Mouse (Mus musculus) stomach, embryonic 14.5 days (tissue): ENCODE results near the gene Odf4. TPM values are rescaled to one million over a fixed set of nuclear protein-coding genes. Genes with fewer than 3 reads are reported as not detected.
"Not testable (repeated sequence)": the region's sequence is repeated elsewhere in the genome, so short reads cannot be mapped to it uniquely, and the experiment has no call there.

ENCODE experiments used
- ATAC-seq: fragments of 200-750 bp; cut with Nextera tagmentation; 2 replicates; pipeline ENCODE4 v1.8.0; 2017; ENCODE audit warnings: low read depth, moderate TSS enrichment; ENCODE audit not compliant: insufficient number of reproducible peaks, insufficient read depth, low FRiP score
- H3K27ac ChIP-seq: fragments of 300-500 bp; sonication (generic); 2 replicates; pipeline ENCODE4 v1.5.1; 2014; ENCODE audit warnings: mild to moderate bottlenecking, low read length, moderate library complexity, mixed read lengths
- H3K27me3 ChIP-seq: fragments of 300-500 bp; sonication (generic); 2 replicates; pipeline ENCODE4 v1.6.1; 2014; ENCODE audit warnings: low read length, control low read depth, mixed read lengths; ENCODE audit not compliant: control insufficient read depth, insufficient read depth
- H3K36me3 ChIP-seq: fragments of 300-500 bp; sonication (generic); 2 replicates; pipeline ENCODE4 v1.6.1; 2014; ENCODE audit warnings: mild to moderate bottlenecking, control low read depth, low read length, moderate library complexity, mixed read lengths; ENCODE audit not compliant: control insufficient read depth, insufficient read depth
- H3K4me1 ChIP-seq: fragments of 300-500 bp; sonication (generic); 2 replicates; pipeline ENCODE4 v1.6.1; 2014; ENCODE audit warnings: low read length, control low read depth, mixed read lengths; ENCODE audit not compliant: control insufficient read depth, insufficient read depth
- H3K4me2 ChIP-seq: fragments of 300-500 bp; sonication (generic); replicated peaks from 2 replicates; pipeline ENCODE4 v1.6.1; 2014; ENCODE audit warnings: low read depth, low read length, control low read depth
- H3K4me3 ChIP-seq: fragments of 300-500 bp; sonication (generic); 2 replicates; pipeline ENCODE4 v1.5.1; 2014; ENCODE audit warnings: low read depth, low read length, control low read depth
- H3K9ac ChIP-seq: fragments of 300-500 bp; sonication (generic); replicated peaks from 2 replicates; pipeline ENCODE4 v1.6.1; 2014; ENCODE audit warnings: low read depth, mild to moderate bottlenecking, control low read depth, low read length, moderate library complexity, mixed read lengths
- H3K9me3 ChIP-seq: fragments of 300-500 bp; sonication (generic); 2 replicates; pipeline ENCODE4 v1.6.1; 2016; ENCODE audit warnings: low read depth, low read length, control low read depth; ENCODE audit not compliant: control insufficient read depth
- WGBS: fragments of 180-500 bp; shearing (Covaris S2); extraction: QIAGEN DNeasy Blood & Tissue Kit; methylation state at CpG from one replicate; pipeline ENCODE4 v1.1.7; 2014; 5-methylcytosine and 5-hydroxymethylcytosine counted together
- polyA plus RNA-seq: library from polyadenylated mRNA; unstranded; fragments of >200 nt; fragmentation: Nextera tagmentation; extraction: Ambion mirVana; gene quantifications from 2 replicates; pipeline ENCODE4 v1.2.1, GENCODE M21; 2014

Gene Odf4
- polyA plus RNA-seq, 1 experiment from 2014 or later = 0.55 TPM

- H3K27me3 ChIP-seq = no peaks in the 10 kb centered on the region
- no peak overlapping the region for H3K4me2 ChIP-seq
- no peak overlapping the region for H3K4me3 ChIP-seq
- no peak overlapping the region for H3K27ac ChIP-seq
- peaks cover 13% of the 10 kb centered on the region; the same call in 1 of the 2 replicates for H3K4me1 ChIP-seq
- no peaks in the 10 kb centered on the region for H3K9me3 ChIP-seq
- no peak overlapping the region for H3K9ac ChIP-seq
- no peak for ATAC-seq
- 84% methylated on average over 8 of the region's 8 CpGs for WGBS
- H3K36me3 ChIP-seq = no peaks in the 10 kb centered on the region
Measured at GRCm38 (mm10) chr11:68942731-68943130, 15.8 kb upstream of the Odf4 start.

- Histone ChIP-seq H3K9ac (peak overlapping the region; percentile 0; the same call in 1 of the 2 replicates), H3K4me1 (peaks cover 6% of the 10 kb centered on the region; the same call in 1 of the 2 replicates), H3K27ac (no peak overlapping the region; the same call in 1 of the 2 replicates), H3K9me3 (no peaks in the 10 kb centered on the region), H3K4me3 (peak overlapping the region; percentile 31), H3K36me3 (no peaks in the 10 kb centered on the region), H3K27me3 (no peaks in the 10 kb centered on the region), H3K4me2 (peak overlapping the region; percentile 59)
- WGBS = 47% methylated on average over 4 of the region's 4 CpGs
- ATAC-seq = no peak
Measured at GRCm38 (mm10) chr11:68940516-68940915, 13.6 kb upstream of the Odf4 start.

GRCm38 (mm10) chr11:68939451-68940304 lies 12.8 kb upstream of the Odf4 start:
- H3K4me1 ChIP-seq = peaks cover 6% of the 10 kb centered on the region; the same call in 1 of the 2 replicates
- ATAC-seq = peak; percentile 98
- peak overlapping the region; percentile 31 for H3K4me3 ChIP-seq
- peak overlapping the region; percentile 59 for H3K4me2 ChIP-seq
- H3K27me3 ChIP-seq = no peaks in the 10 kb centered on the region
- peak overlapping the region; percentile 0; the same call in 1 of the 2 replicates for H3K9ac ChIP-seq
- no peaks in the 10 kb centered on the region for H3K9me3 ChIP-seq
- H3K27ac ChIP-seq = peak overlapping the region; percentile 44; the same call in 1 of the 2 replicates
- 1% methylated on average over 16 of the region's 16 CpGs for WGBS
- no peaks in the 10 kb centered on the region for H3K36me3 ChIP-seq

- WGBS = 82% methylated on average over 4 of the region's 4 CpGs
- not testable (repeated sequence) for H3K4me1 ChIP-seq, H3K36me3 ChIP-seq, ATAC-seq, H3K9me3 ChIP-seq, H3K4me3 ChIP-seq, H3K4me2 ChIP-seq, H3K27ac ChIP-seq, H3K9ac ChIP-seq, H3K27me3 ChIP-seq
Measured at GRCm38 (mm10) chr11:68936951-68937350, 10.1 kb upstream of the Odf4 start.

GRCm38 (mm10) chr11:68933885-68934507 lies 7.1 kb upstream of the Odf4 start:
- Histone ChIP-seq H3K27ac (no peak overlapping the region), H3K4me1 (no peaks in the 10 kb centered on the region), H3K4me3 (no peak overlapping the region), H3K4me2 (no peak overlapping the region), H3K36me3 (no peaks in the 10 kb centered on the region), H3K9ac (no peak overlapping the region), H3K27me3 (no peaks in the 10 kb centered on the region), H3K9me3 (no peaks in the 10 kb centered on the region)
- ATAC-seq = no peak
- 69% methylated on average over 5 of the region's 5 CpGs for WGBS

- no peak overlapping the region for H3K9ac ChIP-seq
- H3K4me1 ChIP-seq = no peaks in the 10 kb centered on the region
- H3K4me3 ChIP-seq = no peak overlapping the region
- H3K27me3 ChIP-seq = no peaks in the 10 kb centered on the region
- H3K27ac ChIP-seq = no peak overlapping the region
- H3K9me3 ChIP-seq = no peaks in the 10 kb centered on the region
- ATAC-seq = no peak
- H3K4me2 ChIP-seq = no peak overlapping the region
- WGBS = 16% methylated on average over 6 of the region's 6 CpGs
- no peaks in the 10 kb centered on the region for H3K36me3 ChIP-seq
Measured at GRCm38 (mm10) chr11:68929947-68930346, 3.1 kb upstream of the Odf4 start.

GRCm38 (mm10) chr11:68924749-68925148 lies 2.1 kb downstream of the Odf4 start:
- no peak overlapping the region for H3K4me2 ChIP-seq
- H3K27me3 ChIP-seq = no peaks in the 10 kb centered on the region
- no peaks in the 10 kb centered on the region for H3K9me3 ChIP-seq
- H3K27ac ChIP-seq = no peak overlapping the region
- ATAC-seq = no peak
- H3K4me3 ChIP-seq = no peak overlapping the region
- H3K9ac ChIP-seq = no peak overlapping the region
- no peaks in the 10 kb centered on the region for H3K36me3 ChIP-seq
- H3K4me1 ChIP-seq = no peaks in the 10 kb centered on the region
- WGBS = 88% methylated on average over 2 of the region's 2 CpGs

- WGBS = 60% methylated on average over 3 of the region's 3 CpGs
- no peak overlapping the region for H3K4me2 ChIP-seq
- no peaks in the 10 kb centered on the region for H3K9me3 ChIP-seq
- H3K4me3 ChIP-seq = no peak overlapping the region
- H3K36me3 ChIP-seq = no peaks in the 10 kb centered on the region
- no peak for ATAC-seq
- no peak overlapping the region for H3K27ac ChIP-seq
- no peaks in the 10 kb centered on the region for H3K27me3 ChIP-seq
- H3K4me1 ChIP-seq = no peaks in the 10 kb centered on the region
- H3K9ac ChIP-seq = no peak overlapping the region
Measured at GRCm38 (mm10) chr11:68923191-68923590, 3.7 kb downstream of the Odf4 start.
